Mouse (Mus musculus): ENCODE results near the gene Vipr2. TPM values are rescaled to one million over a fixed set of nuclear protein-coding genes. Genes with fewer than 3 reads are reported as not detected.

Gene Vipr2
- 1.8 and 2.8 TPM in 2 replicates for polyA plus RNA-seq (2016; fragmentation: Nextera tagmentation; extraction: Ambion mirVana)

DNA sequence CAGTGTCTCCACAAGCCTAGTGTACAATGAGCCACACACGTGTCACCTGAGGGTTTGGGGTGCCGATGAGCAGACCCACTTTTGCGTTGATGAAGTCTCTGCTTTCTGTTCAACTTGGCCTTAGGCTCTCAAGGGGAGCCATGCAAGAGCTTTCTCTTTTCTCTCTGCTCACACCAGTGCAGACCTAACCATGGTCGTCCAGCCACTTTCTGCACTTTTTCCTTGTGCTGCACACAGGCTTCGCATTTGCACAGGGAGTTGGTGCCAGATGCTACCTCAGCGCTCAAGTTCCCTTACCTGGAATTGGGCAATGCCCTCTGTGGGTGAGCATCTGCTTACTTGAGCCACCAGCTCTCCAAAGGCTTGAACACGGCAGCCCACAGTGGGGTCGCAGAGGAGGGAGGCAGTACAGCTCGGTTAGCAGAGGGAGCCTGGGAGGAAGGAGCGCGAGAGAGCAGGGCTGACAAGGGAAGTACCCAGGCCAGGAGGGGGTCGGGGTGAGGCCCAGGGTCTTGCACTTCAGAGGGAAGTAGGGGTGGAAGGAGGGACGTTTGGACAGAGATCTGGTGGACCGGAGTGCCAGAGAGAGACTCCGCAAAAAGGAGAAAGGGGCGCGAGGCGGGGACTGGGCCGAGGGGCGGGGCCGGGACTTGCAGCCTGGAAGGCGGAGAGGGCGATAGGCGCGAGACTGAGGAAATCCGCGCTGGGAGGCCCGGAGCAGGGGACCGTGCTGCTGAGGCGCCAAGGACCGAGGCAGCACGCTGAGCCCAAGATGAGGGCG lies at the start of gene Vipr2:
TSS of gene Vipr2 (plus strand) at position 653 of the 781 bp plus-strand sequence.
- Histone ChIP-seq H3K27ac (no peak within 1 kb of the TSS), H3K27me3 (peaks cover 18% of the 10 kb centered on the region), H3K4me3 (replicated peaks) (peak within 1 kb of the TSS; percentile 62), H3K4me1 (peaks cover 9% of the 10 kb centered on the region), H3K36me3 (replicated peaks) (no peaks in the 10 kb centered on the region), H3K9me3 (no peaks in the 10 kb centered on the region), H3K9ac (peak within 1 kb of the TSS; percentile 73), H3K4me2 (peak within 1 kb of the TSS; percentile 85)
- peak; percentile 97 for ATAC-seq (ENCODE audit: low FRiP score)
- WGBS: 6% methylated on average over 33 of the region's 33 CpGs

DNA sequence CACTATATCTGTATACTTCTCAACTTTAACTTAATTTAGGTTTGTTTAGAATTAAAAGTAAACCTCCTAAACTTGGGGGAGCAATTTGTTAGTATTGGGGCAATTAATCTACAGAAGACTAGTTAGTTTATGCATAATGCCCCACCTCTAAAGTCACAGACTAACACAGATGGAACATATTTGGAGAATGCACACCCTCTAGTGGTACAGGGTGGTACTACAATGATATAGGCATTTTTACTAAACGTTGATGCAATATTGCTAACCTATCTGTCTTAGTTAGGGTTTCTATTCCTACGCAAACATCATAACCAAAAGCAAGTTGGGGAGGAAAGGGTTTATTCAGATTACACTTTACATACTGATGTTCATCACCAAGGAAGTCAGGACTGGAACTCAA lies 49.4 kb upstream of the Vipr2 start:
- no peak for ATAC-seq (ENCODE audit: low FRiP score)
- Histone ChIP-seq H3K9me3 (no peaks in the 10 kb centered on the region), H3K4me2 (no peak overlapping the region), H3K27me3 (no peaks in the 10 kb centered on the region), H3K4me3 (replicated peaks) (no peak overlapping the region), H3K4me1 (no peaks in the 10 kb centered on the region), H3K27ac (no peak overlapping the region), H3K36me3 (replicated peaks) (no peaks in the 10 kb centered on the region), H3K9ac (no peak overlapping the region)
- 63% methylated on average over 2 of the region's 2 CpGs for WGBS

DNA sequence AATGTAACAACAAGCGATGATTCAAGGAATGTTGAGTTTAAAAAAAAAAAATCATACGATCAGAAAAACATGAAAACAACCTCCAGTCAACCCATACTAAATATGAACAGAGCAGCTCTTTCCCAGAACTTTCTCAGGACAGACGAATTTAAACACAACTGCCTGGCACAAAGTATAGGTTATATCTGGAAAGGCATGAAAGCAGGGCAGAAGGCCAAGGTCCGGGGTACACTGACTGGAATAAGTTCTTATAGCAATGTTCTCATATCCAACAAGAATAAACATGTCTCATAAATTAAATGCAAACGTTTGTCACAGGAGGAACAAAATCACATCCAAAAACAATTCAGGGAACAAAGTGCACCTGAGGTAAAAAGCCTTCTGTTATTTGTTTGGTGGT lies 42.2 kb upstream of the Vipr2 start:
- H3K9me3 ChIP-seq: no peaks in the 10 kb centered on the region
- 75% methylated on average over 5 of the region's 5 CpGs for WGBS
- no peak overlapping the region for H3K9ac ChIP-seq
- H3K4me2 ChIP-seq: no peak overlapping the region
- no peaks in the 10 kb centered on the region for H3K36me3 ChIP-seq (replicated peaks)
- no peak for ATAC-seq (ENCODE audit: low FRiP score)
- no peaks in the 10 kb centered on the region for H3K27me3 ChIP-seq
- no peak overlapping the region for H3K4me3 ChIP-seq (replicated peaks)
- no peaks in the 10 kb centered on the region for H3K4me1 ChIP-seq
- no peak overlapping the region for H3K27ac ChIP-seq

DNA sequence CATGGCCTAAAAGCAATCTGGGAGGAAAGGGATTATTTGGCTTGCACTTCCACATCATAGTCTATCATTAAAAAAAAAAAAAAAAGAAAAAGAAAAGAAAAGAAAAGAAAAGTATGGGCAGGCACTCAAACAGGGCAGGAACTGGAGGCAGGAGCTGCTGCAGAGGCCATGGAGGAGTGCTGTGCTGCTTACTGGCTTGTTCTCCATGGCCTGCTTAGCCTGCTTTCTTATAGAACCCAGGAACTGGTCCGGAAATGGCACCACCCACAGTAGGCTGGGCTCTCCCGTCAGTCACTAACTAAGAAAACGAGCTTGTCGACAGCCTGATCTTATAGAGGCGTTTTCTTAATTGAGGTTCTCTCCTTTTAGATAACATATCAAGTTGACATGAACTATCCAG lies 32.7 kb upstream of the Vipr2 start:
- 90% methylated on average over 5 of the region's 5 CpGs for WGBS
- Histone ChIP-seq H3K9me3 (no peaks in the 10 kb centered on the region), H3K27ac (no peak overlapping the region), H3K4me1 (peaks cover 11% of the 10 kb centered on the region), H3K27me3 (no peaks in the 10 kb centered on the region), H3K36me3 (replicated peaks) (peaks cover 2% of the 10 kb centered on the region), H3K9ac (no peak overlapping the region), H3K4me3 (replicated peaks) (no peak overlapping the region), H3K4me2 (no peak overlapping the region)
- no peak for ATAC-seq (ENCODE audit: low FRiP score)

DNA sequence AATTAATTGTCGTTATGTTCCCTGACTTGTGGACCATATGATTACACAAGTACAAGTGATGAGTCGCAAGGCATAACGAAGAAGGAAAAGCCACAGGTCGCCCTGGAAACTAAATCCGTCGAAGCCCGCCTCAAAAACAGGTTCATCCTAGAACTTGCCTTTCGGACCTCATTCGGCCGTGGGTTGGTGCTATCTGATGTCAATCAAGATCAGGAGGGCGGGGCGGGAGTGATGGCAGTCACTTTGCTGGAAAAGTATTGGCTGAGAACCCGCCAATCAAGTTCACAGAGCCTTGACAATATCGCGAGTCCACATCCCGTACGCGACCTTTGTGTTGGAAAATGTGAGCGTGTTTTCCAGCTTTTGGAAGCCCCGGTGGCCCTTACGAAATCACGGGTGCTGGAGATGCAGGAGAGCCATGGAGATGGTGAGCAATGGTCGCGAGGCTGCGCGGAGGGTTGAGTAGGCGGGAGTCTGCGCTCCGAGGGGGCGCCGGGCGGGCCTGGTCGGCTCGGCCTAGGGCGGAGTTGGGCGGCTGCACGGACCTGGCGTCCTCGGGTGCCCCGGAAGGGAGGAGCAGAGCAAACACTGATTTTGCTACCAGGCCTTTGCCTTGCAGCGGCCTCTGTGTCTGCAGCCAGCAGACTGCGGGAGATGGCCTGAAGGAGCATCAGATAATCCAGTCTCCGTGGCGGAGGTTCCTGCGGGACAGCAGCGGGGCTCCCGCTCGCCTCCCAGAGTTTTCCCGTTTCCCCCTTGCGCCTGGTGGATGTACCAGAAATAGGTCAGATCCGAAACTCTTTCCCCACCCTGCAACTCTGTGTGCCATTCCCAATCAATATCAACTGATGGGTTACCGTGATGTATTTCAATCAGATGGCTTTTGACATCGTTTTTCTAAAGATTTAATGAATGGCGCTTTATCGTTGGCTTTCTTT lies 29.8 kb upstream of the Vipr2 start, which contains the start of gene Zfp386:
TSS of gene Zfp386 (plus strand) at position 285 of the 938 bp plus-strand sequence.
- H3K9ac ChIP-seq: peak within 1 kb of the TSS; percentile 88
- H3K27ac ChIP-seq: peak within 1 kb of the TSS; percentile 94
- 1% methylated on average over 55 of the region's 55 CpGs for WGBS
- no peaks in the 10 kb centered on the region for H3K27me3 ChIP-seq
- peak within 1 kb of the TSS; percentile 66 for H3K4me2 ChIP-seq
- ATAC-seq (ENCODE audit: low FRiP score): peak; percentile 99
- H3K36me3 ChIP-seq (replicated peaks): peaks cover 19% of the 10 kb centered on the region
- peaks cover 18% of the 10 kb centered on the region for H3K4me1 ChIP-seq
- H3K4me3 ChIP-seq (replicated peaks): peak within 1 kb of the TSS; percentile 81
- H3K9me3 ChIP-seq: no peaks in the 10 kb centered on the region

DNA sequence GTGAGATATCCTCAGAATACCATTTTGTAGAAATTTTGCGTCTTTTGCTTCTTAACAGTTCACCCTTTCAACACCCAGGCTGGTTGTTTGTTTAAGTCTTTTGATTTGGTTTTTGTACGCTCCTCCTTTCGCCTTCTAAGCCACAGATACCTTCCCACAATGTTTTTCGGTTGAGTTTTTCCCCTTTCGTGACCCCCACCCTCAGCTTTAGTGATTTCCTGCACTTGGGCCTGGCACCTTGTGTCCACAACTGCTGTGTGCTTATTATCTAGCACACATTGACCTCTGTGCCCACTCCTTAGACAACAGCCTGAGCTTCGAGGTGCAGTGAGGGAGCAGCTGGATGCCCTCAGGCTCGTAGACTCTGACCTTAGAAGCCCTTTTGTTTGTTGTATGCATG lies 28.8 kb upstream of the Vipr2 start:
- H3K36me3 ChIP-seq (replicated peaks): peaks cover 24% of the 10 kb centered on the region
- no peaks in the 10 kb centered on the region for H3K9me3 ChIP-seq
- peak overlapping the region; percentile 66 for H3K4me2 ChIP-seq
- WGBS: 79% methylated on average over 7 of the region's 7 CpGs
- peaks cover 18% of the 10 kb centered on the region for H3K4me1 ChIP-seq
- H3K4me3 ChIP-seq (replicated peaks): peak overlapping the region; percentile 81
- no peaks in the 10 kb centered on the region for H3K27me3 ChIP-seq
- peak overlapping the region; percentile 88 for H3K9ac ChIP-seq
- H3K27ac ChIP-seq: no peak overlapping the region
- ATAC-seq (ENCODE audit: low FRiP score): no peak

DNA sequence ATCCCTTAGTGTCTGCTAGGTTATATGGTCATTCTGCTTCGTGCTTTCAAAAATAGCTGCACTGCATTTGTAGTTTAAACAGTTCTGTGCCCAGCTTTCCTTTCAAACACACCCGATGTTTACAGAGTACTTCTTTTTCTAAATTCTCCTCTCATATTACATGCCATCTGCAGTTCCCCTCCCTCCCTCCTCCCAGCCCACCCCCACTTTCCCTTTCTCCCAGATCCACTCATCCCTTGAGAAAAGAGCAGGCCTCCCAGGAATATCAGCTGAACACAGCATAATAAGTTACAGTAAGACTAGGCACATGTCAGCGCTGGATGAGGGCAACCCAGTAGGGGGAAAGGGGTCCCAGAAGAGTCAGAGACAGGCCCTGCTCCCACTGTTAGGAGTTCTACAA lies 28.3 kb upstream of the Vipr2 start:
- peaks cover 25% of the 10 kb centered on the region for H3K36me3 ChIP-seq (replicated peaks)
- peaks cover 18% of the 10 kb centered on the region for H3K4me1 ChIP-seq
- H3K4me2 ChIP-seq: peak overlapping the region; percentile 66
- H3K9me3 ChIP-seq: no peaks in the 10 kb centered on the region
- H3K27me3 ChIP-seq: no peaks in the 10 kb centered on the region
- H3K9ac ChIP-seq: no peak overlapping the region
- H3K4me3 ChIP-seq (replicated peaks): peak overlapping the region; percentile 81
- H3K27ac ChIP-seq: no peak overlapping the region
- 83% methylated on average over 3 of the region's 3 CpGs for whole genome bisulfite sequencing
- no peak for ATAC-seq (ENCODE audit: low FRiP score)

DNA sequence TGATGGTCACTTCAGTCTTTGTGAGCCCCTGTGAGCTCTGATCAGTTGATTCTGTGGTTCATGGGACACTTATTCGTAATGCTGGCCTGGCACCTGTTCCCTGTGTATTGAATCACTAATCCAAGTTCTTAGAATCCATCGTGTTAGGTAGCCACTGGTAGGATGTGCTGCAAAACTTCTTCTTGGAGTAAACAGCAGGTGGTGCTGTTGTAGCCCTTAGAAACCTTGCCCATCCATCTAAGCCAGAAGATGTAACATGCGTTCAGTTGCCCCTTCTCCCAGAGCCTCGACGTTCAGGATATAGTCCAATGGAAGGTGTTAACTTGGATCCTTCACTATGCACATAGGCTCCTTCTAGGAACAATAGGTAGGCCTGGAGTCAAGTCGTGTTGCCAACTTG lies 27.8 kb upstream of the Vipr2 start:
- no peak overlapping the region for H3K4me3 ChIP-seq (replicated peaks)
- H3K27me3 ChIP-seq: no peaks in the 10 kb centered on the region
- no peak for ATAC-seq (ENCODE audit: low FRiP score)
- peaks cover 3% of the 10 kb centered on the region; the same call in 1 of the 2 replicates for H3K9me3 ChIP-seq
- peaks cover 30% of the 10 kb centered on the region for H3K36me3 ChIP-seq (replicated peaks)
- no peak overlapping the region for H3K9ac ChIP-seq
- peaks cover 18% of the 10 kb centered on the region for H3K4me1 ChIP-seq
- 89% methylated on average over 6 of the region's 6 CpGs for WGBS
- H3K27ac ChIP-seq: no peak overlapping the region
- peak overlapping the region; percentile 66; the same call in 1 of the 2 replicates for H3K4me2 ChIP-seq

DNA sequence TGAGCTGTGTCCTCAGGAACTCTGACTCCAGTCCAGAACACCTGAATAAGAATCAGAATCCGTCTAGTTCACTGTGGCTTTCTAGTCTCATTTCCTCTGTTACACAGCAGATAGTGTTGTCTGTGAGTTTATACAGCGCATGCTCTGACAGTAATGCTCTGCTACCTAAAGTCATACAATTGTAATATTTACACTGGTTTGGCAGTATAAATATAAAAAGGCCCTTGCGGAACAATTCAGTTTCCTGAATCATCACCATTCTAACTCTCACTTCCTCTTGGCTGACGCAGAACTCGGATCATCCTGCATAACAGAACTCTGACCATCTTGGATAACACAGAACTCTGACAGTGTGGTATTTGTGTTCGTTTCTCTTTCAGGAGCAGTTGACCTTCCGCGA lies 23.2 kb upstream of the Vipr2 start:
- Histone ChIP-seq H3K9ac (no peak overlapping the region), H3K27ac (no peak overlapping the region), H3K27me3 (no peaks in the 10 kb centered on the region), H3K4me1 (peaks cover 10% of the 10 kb centered on the region), H3K4me2 (no peak overlapping the region), H3K4me3 (replicated peaks) (no peak overlapping the region), H3K9me3 (peaks cover 10% of the 10 kb centered on the region), H3K36me3 (replicated peaks) (peaks cover 68% of the 10 kb centered on the region)
- no peak for ATAC-seq (ENCODE audit: low FRiP score)
- 94% methylated on average over 8 of the region's 8 CpGs for WGBS

DNA sequence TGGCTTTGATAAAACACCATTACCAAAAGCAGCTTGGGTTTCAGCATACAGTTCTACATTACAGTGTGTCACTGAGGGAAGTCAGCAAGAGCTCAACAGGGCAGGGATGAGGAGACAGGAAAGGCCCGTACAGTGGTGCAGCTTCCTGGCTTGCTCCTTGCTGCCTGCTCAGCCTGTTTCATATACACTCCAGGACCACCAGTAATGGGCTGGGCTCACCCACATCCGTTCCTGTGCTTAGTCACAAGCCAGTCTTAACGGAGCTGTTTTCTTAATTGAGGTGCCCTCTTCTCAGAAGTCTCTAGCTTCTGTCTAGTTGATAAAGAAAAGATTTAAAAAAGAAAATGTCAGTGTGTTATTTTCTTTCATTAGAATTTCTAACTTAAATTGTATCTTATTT lies 21.4 kb upstream of the Vipr2 start:
- H3K4me1 ChIP-seq: no peaks in the 10 kb centered on the region
- peaks cover 70% of the 10 kb centered on the region for H3K36me3 ChIP-seq (replicated peaks)
- WGBS: 89% methylated on average over 3 of the region's 3 CpGs
- H3K9ac ChIP-seq: no peak overlapping the region
- ATAC-seq (ENCODE audit: low FRiP score): no peak
- no peaks in the 10 kb centered on the region for H3K27me3 ChIP-seq
- H3K27ac ChIP-seq: no peak overlapping the region
- H3K4me2 ChIP-seq: no peak overlapping the region
- H3K9me3 ChIP-seq: peaks cover 24% of the 10 kb centered on the region
- H3K4me3 ChIP-seq (replicated peaks): no peak overlapping the region

DNA sequence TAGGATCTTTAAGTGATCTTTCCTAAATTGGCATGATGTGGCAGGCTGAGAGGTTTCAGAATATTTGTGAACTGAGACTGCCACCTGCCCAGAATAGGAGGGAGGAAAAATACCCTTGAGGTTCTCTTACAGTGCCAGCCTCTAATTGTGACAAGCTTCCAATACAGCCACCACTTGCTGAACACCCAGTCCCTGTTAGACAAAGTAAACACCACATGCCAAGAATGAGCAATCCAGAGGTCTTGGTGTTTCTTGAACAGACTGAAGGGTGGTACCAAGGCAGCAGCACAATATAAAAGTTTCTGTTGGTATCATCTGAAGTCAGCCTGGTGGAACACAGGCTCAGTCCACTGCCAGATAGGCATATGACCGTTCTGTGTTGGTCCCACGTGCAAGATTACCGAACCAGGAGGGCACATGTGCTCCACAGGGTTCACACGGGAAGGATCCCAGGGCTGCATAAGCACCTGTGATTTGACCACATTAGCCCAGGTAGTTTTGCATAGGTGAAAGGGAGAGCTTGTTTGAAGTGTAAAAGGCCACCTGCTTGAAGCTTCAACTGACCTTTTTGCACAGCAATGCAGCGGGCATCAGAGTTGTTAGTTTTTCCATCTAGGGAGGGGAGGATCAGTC lies 15.8 kb upstream of the Vipr2 start:
- H3K4me2 ChIP-seq: no peak overlapping the region
- H3K27me3 ChIP-seq: no peaks in the 10 kb centered on the region
- peaks cover 29% of the 10 kb centered on the region for H3K9me3 ChIP-seq
- H3K4me3 ChIP-seq (replicated peaks): no peak overlapping the region
- H3K27ac ChIP-seq: no peak overlapping the region
- peak; percentile 59; the same call in 1 of the 2 replicates for ATAC-seq (ENCODE audit: low FRiP score)
- H3K36me3 ChIP-seq (replicated peaks): peaks cover 45% of the 10 kb centered on the region
- H3K4me1 ChIP-seq: no peaks in the 10 kb centered on the region
- 93% methylated on average over 5 of the region's 5 CpGs for WGBS
- H3K9ac ChIP-seq: no peak overlapping the region

DNA sequence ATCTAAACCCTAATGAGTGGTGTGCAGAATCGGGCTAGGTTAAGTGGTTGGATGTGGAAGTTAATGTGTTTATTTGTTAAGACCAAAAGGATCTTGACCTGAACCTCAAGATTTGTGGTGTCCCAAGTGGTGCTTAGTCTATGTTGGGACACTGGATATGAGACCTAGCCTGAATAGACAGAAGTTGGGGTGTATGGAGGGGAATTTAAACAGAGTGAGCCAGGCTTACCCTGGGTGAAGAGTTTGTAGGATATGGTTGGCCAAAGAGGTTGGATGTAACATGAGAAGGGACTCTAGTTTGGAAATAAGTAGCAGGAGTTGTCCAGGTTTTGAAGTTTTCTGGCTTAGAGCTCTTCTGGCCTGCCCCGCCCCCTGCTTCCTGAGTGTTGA lies 15.3 kb upstream of the Vipr2 start:
- no peak for ATAC-seq (ENCODE audit: low FRiP score)
- H3K4me2 ChIP-seq: no peak overlapping the region
- H3K9ac ChIP-seq: no peak overlapping the region
- no peak overlapping the region for H3K27ac ChIP-seq
- H3K4me1 ChIP-seq: no peaks in the 10 kb centered on the region
- 95% methylated on average over 2 of the region's 2 CpGs for WGBS
- H3K27me3 ChIP-seq: no peaks in the 10 kb centered on the region
- H3K4me3 ChIP-seq (replicated peaks): no peak overlapping the region
- H3K9me3 ChIP-seq: peaks cover 29% of the 10 kb centered on the region
- H3K36me3 ChIP-seq (replicated peaks): peaks cover 40% of the 10 kb centered on the region
